In the genomic region with DNA sequence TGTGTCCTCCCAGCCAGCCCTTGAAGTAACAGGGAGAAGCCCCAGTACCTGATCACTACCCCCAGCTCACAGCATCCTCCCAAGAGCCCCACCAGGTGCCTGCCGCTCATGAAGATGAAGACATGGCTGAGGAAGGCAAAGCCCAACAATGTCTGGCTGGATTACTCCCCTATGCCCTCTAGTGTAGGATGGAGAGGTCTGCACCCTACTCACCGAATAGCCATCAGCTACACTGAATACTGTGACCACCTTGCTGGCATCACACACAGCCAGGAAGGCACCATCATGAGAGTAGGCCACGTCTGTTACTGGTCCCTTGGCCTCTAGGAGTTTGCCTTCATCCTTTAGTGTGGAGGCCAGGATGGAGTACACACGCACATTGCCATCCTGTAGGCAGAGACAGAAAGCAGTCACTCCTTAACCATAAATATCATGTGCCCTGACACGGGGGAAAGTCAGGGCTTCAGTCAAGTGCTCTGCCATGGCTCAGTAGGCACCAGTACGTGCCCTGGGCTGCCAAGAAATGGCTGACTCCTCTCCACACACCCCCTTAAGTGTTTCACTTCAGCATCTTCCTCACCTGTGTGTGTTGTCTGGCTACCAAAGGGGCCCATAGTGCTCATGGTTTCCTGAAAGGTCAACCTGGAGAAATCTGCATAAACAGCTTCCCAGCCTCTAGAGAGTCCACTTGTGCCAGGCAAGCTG, we compare ENCODE assay signal across 9 mouse cellular contexts. TPM values are rescaled to one million over a fixed set of nuclear protein-coding genes. Genes with fewer than 3 reads are reported as not detected.
DNase-seq lines count a peak whose midpoint lies in the region; ATAC-seq and TF ChIP-seq lines count a peak whose summit lies in the region.
"Had no signal": no experiment of that assay in that cellular context is flagged by ENCODE, and none has a peak within 500 bp of the region (broad histone marks: within the 10 kb centered on the region; RNA-seq: fewer than 3 reads in every experiment).

No protein-coding gene starts in this region.

- ATAC-seq in forebrain, postnatal 0 days = peak; percentile 37; the same call in 1 of the 2 replicates

- H3K27me3 ChIP-seq in forebrain, postnatal 0 days (ENCODE audit: insufficient read depth, low read length) = no peaks in the 10 kb centered on the region
- H3K27me3 ChIP-seq: heart, embryonic 13.5 days had no signal

- H3K4me1 ChIP-seq in forebrain, postnatal 0 days (ENCODE audit: insufficient read depth) = no peaks in the 10 kb centered on the region
- H3K4me1 ChIP-seq: heart, embryonic 13.5 days had no signal

- H3K9ac ChIP-seq in forebrain, postnatal 0 days = no peak overlapping the region
- H3K9ac ChIP-seq: heart, embryonic 13.5 days had no signal

- H3K36me3 ChIP-seq in forebrain, postnatal 0 days (ENCODE audit: insufficient read depth) = peaks cover 86% of the 10 kb centered on the region

- no peaks in the 10 kb centered on the region for H3K9me3 ChIP-seq in forebrain, postnatal 0 days (ENCODE audit: low read length)
- H3K9me3 ChIP-seq: heart, embryonic 13.5 days had no signal

- H3K27ac ChIP-seq in forebrain, postnatal 0 days (ENCODE audit: low read depth, low read length) = no peak overlapping the region
- H3K27ac ChIP-seq: heart, embryonic 13.5 days had no signal

- H3K4me2 ChIP-seq in forebrain, postnatal 0 days (ENCODE audit: low read depth) = no peak overlapping the region
- H3K4me2 ChIP-seq: heart, embryonic 13.5 days had no signal

- WGBS in forebrain, postnatal 0 days = 76% methylated on average over 6 of the region's 6 CpGs

- TF ChIP-seq CTCF in forebrain, postnatal 0 days (IDR thresholded peaks at IDR 0.05; ENCODE audit: low read depth) = peak; percentile 83

- peak; percentile 11 for DNase-seq in adrenal gland, postnatal 14 days
- DNase-seq in adrenal gland, postnatal 10 days = no peak
- peak; percentile 10 to 19 for DNase-seq in B cell, adult 2 months
- DNase-seq in forebrain, postnatal 0 days = peak; percentile 47
- peak; percentile 25 for DNase-seq in mesoderm, embryonic 11.5 days (ENCODE audit: low read depth, low spot score)
- DNase-seq in testis, postnatal 10 days (ENCODE audit: low spot score) = no peak
- no peak for DNase-seq in heart, adult 8-10 months (ENCODE audit: low spot score)
- no peak for DNase-seq in spleen, postnatal 4 days (ENCODE audit: low spot score in 2 of 2)

- H3K4me3 ChIP-seq in forebrain, postnatal 0 days (ENCODE audit: low read depth, low read length) = no peak overlapping the region
- H3K4me3 ChIP-seq: heart, embryonic 13.5 days had no signal

RNA-seq across cellular contexts. Expression of gene Slc2a9, which starts 26.9 kb away (rescaled TPM):
- 2.7 and 5.9 TPM in 2 replicates for total RNA-seq in adrenal gland, postnatal 14 days (2021)
- total RNA-seq in adrenal gland, postnatal 10 days (2021) = 10 to 100 TPM; 10.6 to 11.1 TPM
- 2.2 and 5.0 TPM in 2 replicates for total RNA-seq in forebrain, postnatal 0 days (2014; rRNA removed)
- polyA plus RNA-seq in forebrain, postnatal 0 days (2015; fragmentation: Nextera tagmentation; extraction: Ambion mirVana) = 0.36 and 0.81 TPM in 2 replicates
- 1 to 10 TPM in 3 of 4 experiments, under 1 TPM in 1; 0.94 to 2.1 (median 1.6) TPM for total RNA-seq in heart, adult 8-10 months (2022)

RNA-seq across cellular contexts. Expression of gene Wdr1, which starts 33.1 kb away (rescaled TPM):
- 122 and 146 TPM in 2 replicates for total RNA-seq in adrenal gland, postnatal 14 days (2021)
- total RNA-seq in adrenal gland, postnatal 10 days (2021) = 100 to 1,000 TPM; 118 to 136 TPM
- 230 and 256 TPM in 2 replicates for total RNA-seq in forebrain, postnatal 0 days (2014; rRNA removed)
- 156 and 192 TPM in 2 replicates for polyA plus RNA-seq in forebrain, postnatal 0 days (2015; fragmentation: Nextera tagmentation; extraction: Ambion mirVana)
- 100 to 1,000 TPM; 109 to 129 (median 118) TPM for total RNA-seq in heart, adult 8-10 months (2022)

Comparison
In these comparisons a context has a peak if more than half of its experiments do, and no peak if none do; other contexts are left out.
1. DNase-seq: peak in adrenal gland, postnatal 14 days (single experiment), B cell, adult 2 months (2 of 2), forebrain, postnatal 0 days (single experiment) and mesoderm, embryonic 11.5 days (single experiment); none in adrenal gland, postnatal 10 days (single experiment), testis, postnatal 10 days (single experiment), heart, adult 8-10 months (single experiment) and spleen, postnatal 4 days (0 of 2).